ENCODE assay signal across 16 mouse cellular contexts in genomic region chr2:181763886-181764527, GRCm38 (mm10). TPM values are rescaled to one million over a fixed set of nuclear protein-coding genes. Genes with fewer than 3 reads are reported as not detected.
DNase-seq lines count a peak whose midpoint lies in the region; ATAC-seq and TF ChIP-seq lines count a peak whose summit lies in the region.
"Had no signal": no experiment of that assay in that cellular context is flagged by ENCODE, and none has a peak within 500 bp of the region (broad histone marks: within the 10 kb centered on the region; RNA-seq: fewer than 3 reads in every experiment).

No protein-coding gene starts in this region.

- no peak for TF ChIP-seq CTCF in midbrain, postnatal 0 days (IDR thresholded peaks at IDR 0.05)

- peak overlapping the region; percentile 35 for H3K4me3 ChIP-seq in forebrain, embryonic 11.5 days (ENCODE audit: low read depth, low read length)
- H3K4me3 ChIP-seq in hindbrain, embryonic 14.5 days (replicated peaks; ENCODE audit: low read length), result peak overlapping the region; percentile 29
- peak overlapping the region; percentile 18 for H3K4me3 ChIP-seq in midbrain, postnatal 0 days (ENCODE audit: low read depth, low read length)
- H3K4me3 ChIP-seq in liver, embryonic 11.5 days (ENCODE audit: low read depth, low read length), result no peak overlapping the region
- H3K4me3 ChIP-seq: heart, embryonic 15.5 days; intestine, embryonic 15.5 days; limb, embryonic 10.5 days; stomach, embryonic 15.5 days had no signal

- no peaks in the 10 kb centered on the region for H3K9me3 ChIP-seq in forebrain, embryonic 11.5 days (ENCODE audit: control insufficient read depth, low read length)
- no peaks in the 10 kb centered on the region for H3K9me3 ChIP-seq in hindbrain, embryonic 14.5 days (ENCODE audit: control insufficient read depth, low read length)
- no peaks in the 10 kb centered on the region for H3K9me3 ChIP-seq in midbrain, postnatal 0 days (ENCODE audit: low read length)
- no peaks in the 10 kb centered on the region for H3K9me3 ChIP-seq in liver, embryonic 11.5 days (ENCODE audit: control insufficient read depth, low read length)
- H3K9me3 ChIP-seq: heart, embryonic 15.5 days; intestine, embryonic 15.5 days; limb, embryonic 10.5 days; stomach, embryonic 15.5 days had no signal

- H3K36me3 ChIP-seq in forebrain, embryonic 11.5 days (ENCODE audit: control insufficient read depth, insufficient read depth, low read length), result no peaks in the 10 kb centered on the region
- no peaks in the 10 kb centered on the region for H3K36me3 ChIP-seq in hindbrain, embryonic 14.5 days (replicated peaks; ENCODE audit: control insufficient read depth, insufficient read depth)
- no peaks in the 10 kb centered on the region for H3K36me3 ChIP-seq in midbrain, postnatal 0 days (ENCODE audit: insufficient read depth, low read length)
- no peaks in the 10 kb centered on the region for H3K36me3 ChIP-seq in liver, embryonic 11.5 days (ENCODE audit: control insufficient read depth, insufficient read depth, low read length)
- H3K36me3 ChIP-seq: heart, embryonic 15.5 days; intestine, embryonic 15.5 days; limb, embryonic 10.5 days; stomach, embryonic 15.5 days had no signal

- peak overlapping the region; percentile 59 for H3K4me2 ChIP-seq in forebrain, embryonic 11.5 days (ENCODE audit: low read depth, low read length, severe bottlenecking)
- H3K4me2 ChIP-seq in hindbrain, embryonic 14.5 days (replicated peaks), result peak overlapping the region; percentile 69
- H3K4me2 ChIP-seq in midbrain, postnatal 0 days (ENCODE audit: low read depth, low read length, poor library complexity, severe bottlenecking), result peak overlapping the region; percentile 39
- no peak overlapping the region for H3K4me2 ChIP-seq in liver, embryonic 11.5 days
- H3K4me2 ChIP-seq: heart, embryonic 15.5 days; intestine, embryonic 15.5 days; stomach, embryonic 15.5 days had no signal

- no peaks in the 10 kb centered on the region for H3K27me3 ChIP-seq in forebrain, embryonic 11.5 days (ENCODE audit: control insufficient read depth, insufficient read depth, low read length)
- no peaks in the 10 kb centered on the region for H3K27me3 ChIP-seq in hindbrain, embryonic 14.5 days (ENCODE audit: control insufficient read depth, insufficient read depth, low read length)
- H3K27me3 ChIP-seq in midbrain, postnatal 0 days (ENCODE audit: insufficient read depth, low read length), result no peaks in the 10 kb centered on the region
- peaks cover 12% of the 10 kb centered on the region; the same call in 1 of the 2 replicates for H3K27me3 ChIP-seq in liver, embryonic 11.5 days (replicated peaks; ENCODE audit: control insufficient read depth, insufficient read depth, low read length)
- H3K27me3 ChIP-seq: intestine, embryonic 15.5 days; stomach, embryonic 15.5 days had no signal

- H3K27ac ChIP-seq in forebrain, embryonic 11.5 days (ENCODE audit: low read depth, low read length), result peak overlapping the region; percentile 93
- peak overlapping the region; percentile 94 for H3K27ac ChIP-seq in hindbrain, embryonic 14.5 days
- peak overlapping the region; percentile 18; the same call in 1 of the 2 replicates for H3K27ac ChIP-seq in midbrain, postnatal 0 days (ENCODE audit: low read depth, low read length)
- no peak overlapping the region for H3K27ac ChIP-seq in liver, embryonic 11.5 days (ENCODE audit: low read depth, low read length)
- H3K27ac ChIP-seq: heart, embryonic 15.5 days; intestine, embryonic 15.5 days; limb, embryonic 10.5 days; macrophage; stomach, embryonic 15.5 days had no signal

- H3K9ac ChIP-seq in forebrain, embryonic 11.5 days (ENCODE audit: low read length), result peak overlapping the region; percentile 65
- peak overlapping the region; percentile 55 for H3K9ac ChIP-seq in hindbrain, embryonic 14.5 days
- no peak overlapping the region for H3K9ac ChIP-seq in midbrain, postnatal 0 days (replicated peaks; ENCODE audit: low read length, poor library complexity, severe bottlenecking)
- no peak overlapping the region for H3K9ac ChIP-seq in liver, embryonic 11.5 days (ENCODE audit: low read depth, low read length)
- H3K9ac ChIP-seq: heart, embryonic 15.5 days; intestine, embryonic 15.5 days; stomach, embryonic 15.5 days had no signal

- peaks cover 19% of the 10 kb centered on the region for H3K4me1 ChIP-seq in forebrain, embryonic 11.5 days (replicated peaks; ENCODE audit: control insufficient read depth, insufficient read depth, low read length)
- H3K4me1 ChIP-seq in hindbrain, embryonic 14.5 days (replicated peaks; ENCODE audit: control insufficient read depth, insufficient read depth, low read length), result peaks cover 51% of the 10 kb centered on the region
- H3K4me1 ChIP-seq in midbrain, postnatal 0 days (ENCODE audit: insufficient read depth, low read length), result peaks cover 11% of the 10 kb centered on the region; the same call in 1 of the 2 replicates
- no peaks in the 10 kb centered on the region for H3K4me1 ChIP-seq in liver, embryonic 11.5 days (replicated peaks; ENCODE audit: control insufficient read depth, insufficient read depth, low read length)
- H3K4me1 ChIP-seq: heart, embryonic 15.5 days; intestine, embryonic 15.5 days; stomach, embryonic 15.5 days had no signal

- ATAC-seq in forebrain, embryonic 11.5 days (replicated peaks; ENCODE audit: low FRiP score), result peak; percentile 65
- ATAC-seq in hindbrain, embryonic 14.5 days (ENCODE audit: low FRiP score), result no peak
- no peak for ATAC-seq in midbrain, postnatal 0 days (ENCODE audit: low FRiP score)
- no peak for ATAC-seq in CD4-positive, CD25-positive, alpha-beta regulatory T cell, adult 4 months
- no peak for ATAC-seq in liver, embryonic 11.5 days (replicated peaks; ENCODE audit: low FRiP score)
- ATAC-seq: Patski had no signal

- peak; percentile 63 for DNase-seq in embryo, embryonic 11 days
- DNase-seq in forebrain, embryonic 11.5 days (ENCODE audit: low spot score), result peak; percentile 77
- DNase-seq in hindbrain, embryonic 14.5 days (ENCODE audit: low spot score), result peak; percentile 29
- peak; percentile 57 for DNase-seq in midbrain, postnatal 0 days (ENCODE audit: low spot score)
- no peak for DNase-seq in urinary bladder, postnatal 4 days (ENCODE audit: low spot score in 2 of 2)
- no peak for DNase-seq in liver, embryonic 11.5 days (ENCODE audit: low spot score)
- DNase-seq in layer of hippocampus, adult 9-10 months (ENCODE audit: low spot score), result no peak
- DNase-seq: gastrocnemius, postnatal 36 days had no signal

- WGBS in forebrain, embryonic 11.5 days, result 5% methylated on average over 14 of the region's 14 CpGs
- WGBS in hindbrain, embryonic 14.5 days, result 7% methylated on average over 14 of the region's 14 CpGs
- WGBS in midbrain, postnatal 0 days, result 10% methylated on average over 14 of the region's 14 CpGs
- 45% methylated on average over 14 of the region's 14 CpGs for WGBS in liver, embryonic 11.5 days

RNA-seq across cellular contexts. Expression of gene Myt1, which starts 0.9 kb away (rescaled TPM):
- 26.6 and 27.3 TPM in 2 replicates for polyA plus RNA-seq in forebrain, embryonic 11.5 days (2014; fragmentation: Nextera tagmentation; extraction: Ambion mirVana)
- 16.1 and 18.1 TPM in 2 replicates for polyA plus RNA-seq in hindbrain, embryonic 14.5 days (2014; fragmentation: Nextera tagmentation; extraction: Ambion mirVana)
- total RNA-seq in midbrain, postnatal 0 days (2014; rRNA removed), result 47.7 and 57.4 TPM in 2 replicates
- polyA plus RNA-seq in midbrain, postnatal 0 days (2015; fragmentation: Nextera tagmentation; extraction: Ambion mirVana), result 5.5 and 7.6 TPM in 2 replicates
- polyA plus RNA-seq in CD4-positive, CD25-positive, alpha-beta regulatory T cell, adult 4 months (2017; shearing (Covaris generic)), result not detected
- polyA plus RNA-seq in liver, embryonic 11.5 days (2014; fragmentation: Nextera tagmentation; extraction: Ambion mirVana), result 0.03 and 0.06 TPM in 2 replicates
- total RNA-seq: gastrocnemius, postnatal 36 days had no signal
- polyA plus RNA-seq: limb, embryonic 10.5 days; liver, embryonic 16.5 days; macrophage; Patski had no signal

RNA-seq across cellular contexts. Expression of gene Oprl1, which starts 49.2 kb away (rescaled TPM):
- polyA plus RNA-seq in forebrain, embryonic 11.5 days (2014; fragmentation: Nextera tagmentation; extraction: Ambion mirVana), result 12.8 and 15.8 TPM in 2 replicates
- polyA plus RNA-seq in hindbrain, embryonic 14.5 days (2014; fragmentation: Nextera tagmentation; extraction: Ambion mirVana), result 102 and 108 TPM in 2 replicates
- 195 and 210 TPM in 2 replicates for total RNA-seq in midbrain, postnatal 0 days (2014; rRNA removed)
- 88.1 and 93.6 TPM in 2 replicates for polyA plus RNA-seq in midbrain, postnatal 0 days (2015; fragmentation: Nextera tagmentation; extraction: Ambion mirVana)
- polyA plus RNA-seq in CD4-positive, CD25-positive, alpha-beta regulatory T cell, adult 4 months (2017; shearing (Covaris generic)), result not detected
- 2.0 and 3.2 TPM in 2 replicates for polyA plus RNA-seq in liver, embryonic 11.5 days (2014; fragmentation: Nextera tagmentation; extraction: Ambion mirVana)
- total RNA-seq: gastrocnemius, postnatal 36 days had no signal
- polyA plus RNA-seq: macrophage, Patski had no signal

Comparison
In these comparisons a context has a peak if more than half of its experiments do, and no peak if none do; other contexts are left out.
1. DNase-seq: peak in embryo, embryonic 11 days (single experiment), forebrain, embryonic 11.5 days (single experiment), hindbrain, embryonic 14.5 days (single experiment) and midbrain, postnatal 0 days (single experiment); none in urinary bladder, postnatal 4 days (0 of 2), liver, embryonic 11.5 days (single experiment) and layer of hippocampus, adult 9-10 months (single experiment).
2. H3K9ac ChIP-seq: peak in forebrain, embryonic 11.5 days (single experiment) and hindbrain, embryonic 14.5 days (single experiment); none in midbrain, postnatal 0 days (single experiment) and liver, embryonic 11.5 days (single experiment).